Mouse (Mus musculus) erythroblast, embryonic 14.5 days (primary cell): ENCODE data around the gene Trdmt1.

Experiments used
- GATA1 ChIP-seq: IDR thresholded peaks from 2 replicates; pipeline ENCODE4 v1.6.1; 2012; ENCODE audit warnings: low read length, inconsistent platforms, mixed read lengths
- TAL1 ChIP-seq: IDR thresholded peaks from 3 replicates; pipeline ENCODE4 v1.6.1; 2012; ENCODE audit warnings: low read length, inconsistent platforms, mixed read lengths

DNA sequence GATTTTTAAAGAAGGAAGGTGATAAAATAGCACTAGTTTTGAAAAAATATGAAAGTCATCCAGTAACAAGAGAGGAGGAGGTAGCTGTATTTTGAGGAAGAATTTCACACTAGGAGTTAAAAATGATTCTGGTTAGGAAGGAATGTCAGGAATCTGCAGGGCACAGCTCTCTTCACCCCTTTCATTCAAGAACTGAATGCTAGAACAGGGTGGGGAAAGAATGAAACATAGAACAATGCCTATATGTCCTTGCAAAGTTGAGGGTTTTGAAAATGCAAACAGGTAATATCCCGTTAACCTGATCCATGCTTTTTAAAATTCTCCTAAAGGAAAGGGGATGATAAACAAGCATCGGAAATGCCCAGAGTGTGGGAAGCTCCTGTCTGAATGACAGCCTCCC is 9.5 kb upstream of the Trdmt1 start:
- TF ChIP-seq GATA1: no peak
- TF ChIP-seq TAL1: no peak
